In the genomic region with DNA sequence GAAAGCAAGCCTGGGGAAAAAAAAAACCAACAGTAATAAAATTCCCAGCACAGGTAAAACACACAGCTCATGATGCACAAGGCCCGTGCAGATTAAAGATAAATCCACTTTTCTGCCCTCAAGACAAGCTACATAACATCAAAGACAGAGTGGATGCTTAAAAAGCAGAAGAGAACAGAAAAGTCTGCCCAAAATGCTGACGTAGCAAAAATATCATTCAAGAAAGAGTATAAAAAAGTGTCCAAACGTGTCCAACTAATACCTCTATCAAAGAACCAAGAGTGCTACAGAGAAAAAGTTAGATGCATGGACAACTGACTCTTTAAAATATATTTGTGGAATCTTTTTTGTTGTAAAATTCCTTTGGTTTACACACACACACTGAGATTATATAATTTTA, we compare ENCODE assay signal across 23 mouse cellular contexts.
DNase-seq lines count a peak whose midpoint lies in the region; ATAC-seq and TF ChIP-seq lines count a peak whose summit lies in the region.
"Had no signal": no experiment of that assay in that cellular context is flagged by ENCODE, and none has a peak within 500 bp of the region (broad histone marks: within the 10 kb centered on the region; RNA-seq: fewer than 3 reads in every experiment).

No protein-coding gene starts in this region.

- H3K27me3 ChIP-seq in CH12.LX (replicated peaks) (peaks cover 6% of the 10 kb centered on the region), MEL (ENCODE audit: control insufficient read depth in 1 of 2, insufficient read depth in 2 of 2, low read length in 2 of 2) (no peaks in the 10 kb centered on the region)
- no peaks in the 10 kb centered on the region for H3K27me3 ChIP-seq in hindbrain, embryonic 16.5 days (replicated peaks; ENCODE audit: control insufficient read depth, insufficient read depth, low read length)
- H3K27me3 ChIP-seq: Patski had no signal

- TF ChIP-seq POLR2A in CH12.LX (IDR thresholded peaks at IDR 0.05; ENCODE audit: low read depth, low read length) (no peak), MEL (IDR thresholded peaks at IDR 0.05; ENCODE audit: control insufficient read depth in 1 of 2, insufficient read depth in 1 of 2, low read depth in 1 of 2, low read length in 2 of 2, poor library complexity in 1 of 2) (no peak)

- H3K4me2 ChIP-seq in CH12.LX (ENCODE audit: insufficient read depth, low read depth, poor library complexity, severe bottlenecking), result no peak overlapping the region
- no peak overlapping the region for H3K4me2 ChIP-seq in hindbrain, embryonic 16.5 days (ENCODE audit: low read length)

- DNase-seq in CH12.LX (ENCODE audit: extremely low read depth) (no peak), ES-E14 (ENCODE audit: low read depth, low spot score) (no peak), MEL (ENCODE audit: low read depth, low spot score) (no peak)
- no peak for DNase-seq in spleen, adult 12 weeks (ENCODE audit: low spot score)
- DNase-seq: adrenal gland, adult 2 months; adrenal gland, adult 8-10 months; adrenal gland, postnatal 10 days; adrenal gland, postnatal 14 days; adrenal gland, postnatal 25 days; adrenal gland, postnatal 36 days; B cell, adult 2 months; cerebellum, adult 11 months; cerebellum, adult 11-12 months; cerebellum, adult 18-20 months; cerebellum, adult 2 months; cerebellum, adult 8-10 months; cerebellum, adult 9-10 months had no signal

- dilution Hi-C loops in CH12.LX (cut with MboI; ENCODE audit: extremely low pct_ligation_motif_present, extremely low pct_unique_long_range_greater_than_20kb, low sequenced_read_pairs), result no loop called here

- H3K4me1 ChIP-seq in CH12.LX (ENCODE audit: control insufficient read depth in 1 of 2, insufficient read depth in 2 of 2), result no peaks in the 10 kb centered on the region
- no peaks in the 10 kb centered on the region for H3K4me1 ChIP-seq in ES-E14 (ENCODE audit: control insufficient read depth in 2 of 2, insufficient read depth in 2 of 2, low read length in 2 of 2, poor library complexity in 1 of 2)
- H3K4me1 ChIP-seq in MEL (ENCODE audit: control insufficient read depth in 1 of 2, insufficient read depth in 2 of 2, low read length in 2 of 2), result 0 out of 4 replicates have a peak, but pooled peaks cover 0 to 2% of the 10 kb centered on the region in 2 experiments
- H3K4me1 ChIP-seq in hindbrain, embryonic 16.5 days (ENCODE audit: control insufficient read depth, insufficient read depth, low read depth, low read length), result no peaks in the 10 kb centered on the region; the same call in 1 of the 2 replicates

- WGBS in hindbrain, embryonic 16.5 days, result 84% methylated on average over 3 of the region's 3 CpGs

- H3K27ac ChIP-seq in CH12.LX (ENCODE audit: insufficient read depth, low read depth) (no peak overlapping the region), ES-E14 (ENCODE audit: insufficient read depth, low read depth, low read length, poor library complexity, severe bottlenecking) (no peak overlapping the region), MEL (ENCODE audit: control insufficient read depth, low read depth, low read length) (no peak overlapping the region)
- no peak overlapping the region for H3K27ac ChIP-seq in hindbrain, embryonic 16.5 days (ENCODE audit: low read depth, low read length)

- H3K9ac ChIP-seq in CH12.LX (ENCODE audit: insufficient read depth, low read depth) (no peak overlapping the region), ES-E14 (ENCODE audit: insufficient read depth, low read depth, low read length, poor library complexity, severe bottlenecking) (no peak overlapping the region), MEL (ENCODE audit: control insufficient read depth, low read depth, low read length, poor library complexity, severe bottlenecking) (no peak overlapping the region)
- no peak overlapping the region for H3K9ac ChIP-seq in hindbrain, embryonic 16.5 days (ENCODE audit: low read depth, low read length)

- ATAC-seq in monocyte, adult 5-6 weeks (replicated peaks; ENCODE audit: insufficient number of reproducible peaks, low FRiP score, low TSS enrichment, poor library complexity, severe bottlenecking), result no peak
- ATAC-seq in hindbrain, embryonic 16.5 days, result no peak
- ATAC-seq: activated CD4-positive, CD25-positive, alpha-beta regulatory T cell, adult 4 months; CD4-positive, CD25-positive, alpha-beta regulatory T cell, adult 4 months; Patski had no signal

- H3K79me2 ChIP-seq in CH12.LX (replicated peaks; ENCODE audit: control insufficient read depth, extremely low read depth, insufficient read depth, poor library complexity, severe bottlenecking) (no peaks in the 10 kb centered on the region), MEL (ENCODE audit: control insufficient read depth, insufficient read depth, low read length, poor library complexity) (no peaks in the 10 kb centered on the region)

- TF ChIP-seq CTCF in CH12.LX (conservative IDR thresholded peaks at IDR 0.05 in 1 of 2, IDR thresholded peaks at IDR 0.05 in 1 of 2; ENCODE audit: low read depth in 2 of 2, low read length in 2 of 2) (no peak), MEL (IDR thresholded peaks at IDR 0.05 in 2 of 3, conservative IDR thresholded peaks at IDR 0.05 in 1 of 3; ENCODE audit: control insufficient read depth in 1 of 3, insufficient read depth in 1 of 3, low read depth in 2 of 3, low read length in 3 of 3, poor library complexity in 1 of 3, severe bottlenecking in 1 of 3) (no peak)

- TF ChIP-seq RAD21 in CH12.LX (IDR thresholded peaks at IDR 0.05; ENCODE audit: low read depth, low read length) (no peak), MEL (IDR thresholded peaks at IDR 0.05; ENCODE audit: low read depth, low read length) (no peak)

- H3K36me3 ChIP-seq in CH12.LX (replicated peaks in 1 of 2; ENCODE audit: control insufficient read depth in 1 of 2, insufficient read depth in 1 of 2, low read length in 1 of 2) (no peaks in the 10 kb centered on the region), ES-E14 (ENCODE audit: control insufficient read depth, insufficient read depth, low read length, poor library complexity, severe bottlenecking) (no peaks in the 10 kb centered on the region), MEL (ENCODE audit: control insufficient read depth in 1 of 2, insufficient read depth in 2 of 2, low read length in 2 of 2) (0 out of 4 replicates have a peak, but pooled peaks cover 0 to 3% of the 10 kb centered on the region in 2 experiments)
- no peaks in the 10 kb centered on the region for H3K36me3 ChIP-seq in hindbrain, embryonic 16.5 days (ENCODE audit: control insufficient read depth, insufficient read depth, low read length)
- H3K36me3 ChIP-seq: G1E had no signal

- in situ Hi-C loops in CH12.LX (cut with MboI; ENCODE audit: low pct_ligation_motif_present, low pct_unique_long_range_greater_than_20kb, low sequenced_read_pairs) (loop anchor here (25.0 kb wide), 2 partner anchors 478 to 778 kb away; no protein-coding TSS in a partner anchor), ES-E14 (cut with MboI; ENCODE audit: low sequenced_read_pairs in 2 of 2, unreplicated experiment in 2 of 2) (loop anchor here in 1 of 2 experiments (25.0 kb wide), 1 partner anchor 422 kb away; no protein-coding TSS in a partner anchor)

- H3K4me3 ChIP-seq in CH12.LX (replicated peaks in 1 of 3; ENCODE audit: low read depth in 2 of 3, low read length in 2 of 3, poor library complexity in 1 of 3), result no peak overlapping the region
- no peak overlapping the region for H3K4me3 ChIP-seq in ES-E14 (ENCODE audit: insufficient read depth in 1 of 2, low read depth in 1 of 2, low read length in 2 of 2, poor library complexity in 1 of 2, severe bottlenecking in 1 of 2)
- H3K4me3 ChIP-seq in MEL (ENCODE audit: control insufficient read depth in 1 of 2, insufficient read depth in 1 of 2, low read depth in 2 of 2, low read length in 2 of 2), result no peak overlapping the region
- H3K4me3 ChIP-seq in hindbrain, embryonic 16.5 days (ENCODE audit: low read length), result no peak overlapping the region

- TF ChIP-seq EP300 in CH12.LX (IDR thresholded peaks at IDR 0.05; ENCODE audit: low read length), result no peak
- TF ChIP-seq EP300 in MEL (IDR thresholded peaks at IDR 0.05; ENCODE audit: low read depth in 1 of 2, low read length in 2 of 2), result no peak

- H3K9me3 ChIP-seq in CH12.LX (replicated peaks; ENCODE audit: low read length) (no peaks in the 10 kb centered on the region), ES-E14 (ENCODE audit: control insufficient read depth, insufficient read depth, low read depth, low read length) (no peaks in the 10 kb centered on the region), MEL (replicated peaks; ENCODE audit: insufficient read depth, low read length) (no peaks in the 10 kb centered on the region)
- H3K9me3 ChIP-seq in hindbrain, embryonic 16.5 days (ENCODE audit: control insufficient read depth, low read length), result no peaks in the 10 kb centered on the region
- H3K9me3 ChIP-seq: G1E had no signal

TF ChIP-seq in CH12.LX, 34 proteins besides CTCF, POLR2A, EP300 and RAD21:
- TF ChIP-seq MAFK (IDR thresholded peaks at IDR 0.05; ENCODE audit: insufficient replicate concordance, low read length) (peak; percentile 94), E2F4 (IDR thresholded peaks at IDR 0.05; ENCODE audit: insufficient replicate concordance, low read depth, low read length) (no peak)
TF ChIP-seq in CH12.LX: peak in this region for 1.

TF ChIP-seq in ES-E14, 5 proteins besides CTCF, POLR2A, EP300 and RAD21:
- TF ChIP-seq MAFK (IDR thresholded peaks at IDR 0.05; ENCODE audit: insufficient read depth, low read depth, low read length) (peak; percentile 92), ZC3H11A (IDR thresholded peaks at IDR 0.05; ENCODE audit: borderline replicate concordance, low read depth, low read length) (no peak), CHD2 (IDR thresholded peaks at IDR 0.05; ENCODE audit: low read depth, low read length) (no peak), ZNF384 (IDR thresholded peaks at IDR 0.05; ENCODE audit: low read depth, low read length) (no peak), HCFC1 (IDR thresholded peaks at IDR 0.05; ENCODE audit: borderline replicate concordance, insufficient read depth, low read length) (no peak)

TF ChIP-seq in MEL, 35 proteins besides CTCF, POLR2A, EP300 and RAD21:
- TF ChIP-seq TAL1 (IDR thresholded peaks at IDR 0.05; ENCODE audit: low read length) (no peak), MAFK (IDR thresholded peaks at IDR 0.05; ENCODE audit: borderline replicate concordance, low read depth, low read length) (peak; percentile 95), ZNF384 (IDR thresholded peaks at IDR 0.05; ENCODE audit: low read depth, low read length) (no peak), KAT2A (conservative IDR thresholded peaks at IDR 0.05; ENCODE audit: low read depth, low read length) (no peak)
